Mouse (Mus musculus) C2C12 (cell line): ENCODE results near the gene Mdm1. TPM values are rescaled to one million over a fixed set of nuclear protein-coding genes. Genes with fewer than 3 reads are reported as not detected.

ENCODE experiments used
- H3K27me3 ChIP-seq: one replicate; pipeline ENCODE4 v1.6.1; 2011; ENCODE audit not compliant: control insufficient read depth, insufficient read depth, insufficient read length
- H3K36me3 ChIP-seq: one replicate; pipeline ENCODE4 v1.6.1; 2011; ENCODE audit not compliant: control insufficient read depth, insufficient read depth
- H3K4me3 ChIP-seq: one replicate; pipeline ENCODE4 v1.5.1; 2011; ENCODE audit warnings: mild to moderate bottlenecking, control low read depth; ENCODE audit not compliant: poor library complexity, insufficient read depth, severe bottlenecking
- H3K79me2 ChIP-seq: one replicate; pipeline ENCODE4 v1.6.1; 2011; ENCODE audit not compliant: control insufficient read depth, insufficient read depth
- H3K79me3 ChIP-seq: one replicate; pipeline ENCODE4 v1.6.1; 2011; ENCODE audit warnings: low read depth, control low read depth
- H3ac ChIP-seq: one replicate; pipeline ENCODE3; 2011; ENCODE audit warnings: low read depth; ENCODE audit not compliant: control insufficient read depth, insufficient read length
- CEBPB ChIP-seq: IDR thresholded peaks from one replicate; pipeline ENCODE4 v1.6.1; 2011; ENCODE audit warnings: low read depth, mild to moderate bottlenecking, control low read depth, moderate library complexity
- CTCF ChIP-seq: IDR thresholded peaks from one replicate; pipeline ENCODE4 v1.5.1; 2011; ENCODE audit not compliant: control insufficient read depth, insufficient read depth, insufficient read length
- FOSL1 ChIP-seq: IDR thresholded peaks from one replicate; pipeline ENCODE4 v1.8.0; 2011; ENCODE audit warnings: mild to moderate bottlenecking, low read length; ENCODE audit not compliant: poor library complexity, insufficient read depth, severe bottlenecking
- MAX ChIP-seq: IDR thresholded peaks from one replicate; pipeline ENCODE4 v1.6.1; 2011; ENCODE audit warnings: mild to moderate bottlenecking, control low read depth
- MYOD1 ChIP-seq: IDR thresholded peaks from one replicate; pipeline ENCODE4 v1.6.1; 2011; ENCODE audit warnings: low read depth; ENCODE audit not compliant: control insufficient read depth, insufficient read length
- MYOG ChIP-seq: IDR thresholded peaks from one replicate; pipeline ENCODE4 v1.6.1; 2011; ENCODE audit not compliant: control insufficient read depth, insufficient read length; ENCODE audit errors: extremely low read depth
- USF1 ChIP-seq: IDR thresholded peaks from one replicate; pipeline ENCODE4 v1.6.1; 2011; ENCODE audit warnings: low read depth, mild to moderate bottlenecking, control low read depth, moderate library complexity
- polyA plus RNA-seq: library from polyadenylated mRNA; unstranded; fragments of >200 nt; fragmentation: generic; extraction: Trizol; gene quantifications from one replicate; pipeline ENCODE4 v1.2.1, GENCODE M21; 2012; ENCODE audit warnings: missing spikeins

The Mdm1 gene
- polyA plus RNA-seq, 1 experiment: 7.2 TPM

DNA sequence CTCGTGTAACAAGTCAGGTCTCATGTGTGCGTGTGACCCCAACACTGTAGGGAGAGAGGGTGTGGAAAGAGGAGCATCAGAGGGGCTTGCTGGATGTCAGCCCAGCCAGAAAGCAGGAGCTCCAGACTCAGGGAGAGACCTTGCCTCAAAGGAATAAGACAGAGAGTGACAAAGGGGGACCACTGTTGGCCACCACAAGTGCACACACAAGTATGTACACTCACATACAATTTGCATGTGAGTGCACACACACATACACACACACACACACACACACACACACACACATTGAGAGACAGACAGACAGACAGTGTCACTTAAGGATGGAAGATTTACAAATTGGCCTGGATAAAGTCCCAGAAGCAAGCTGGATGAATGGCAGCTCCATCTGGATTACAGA is 25.2 kb upstream of the Mdm1 start:
- TF ChIP-seq MYOG: no peak
- TF ChIP-seq MYOD1: no peak
- TF ChIP-seq CEBPB: no peak
- no peaks in the 10 kb centered on the region for H3K36me3 ChIP-seq
- no peak overlapping the region for H3K4me3 ChIP-seq
- no peaks in the 10 kb centered on the region for H3K79me2 ChIP-seq
- no peak overlapping the region for H3ac ChIP-seq
- H3K79me3 ChIP-seq: no peaks in the 10 kb centered on the region
- no peaks in the 10 kb centered on the region for H3K27me3 ChIP-seq

DNA sequence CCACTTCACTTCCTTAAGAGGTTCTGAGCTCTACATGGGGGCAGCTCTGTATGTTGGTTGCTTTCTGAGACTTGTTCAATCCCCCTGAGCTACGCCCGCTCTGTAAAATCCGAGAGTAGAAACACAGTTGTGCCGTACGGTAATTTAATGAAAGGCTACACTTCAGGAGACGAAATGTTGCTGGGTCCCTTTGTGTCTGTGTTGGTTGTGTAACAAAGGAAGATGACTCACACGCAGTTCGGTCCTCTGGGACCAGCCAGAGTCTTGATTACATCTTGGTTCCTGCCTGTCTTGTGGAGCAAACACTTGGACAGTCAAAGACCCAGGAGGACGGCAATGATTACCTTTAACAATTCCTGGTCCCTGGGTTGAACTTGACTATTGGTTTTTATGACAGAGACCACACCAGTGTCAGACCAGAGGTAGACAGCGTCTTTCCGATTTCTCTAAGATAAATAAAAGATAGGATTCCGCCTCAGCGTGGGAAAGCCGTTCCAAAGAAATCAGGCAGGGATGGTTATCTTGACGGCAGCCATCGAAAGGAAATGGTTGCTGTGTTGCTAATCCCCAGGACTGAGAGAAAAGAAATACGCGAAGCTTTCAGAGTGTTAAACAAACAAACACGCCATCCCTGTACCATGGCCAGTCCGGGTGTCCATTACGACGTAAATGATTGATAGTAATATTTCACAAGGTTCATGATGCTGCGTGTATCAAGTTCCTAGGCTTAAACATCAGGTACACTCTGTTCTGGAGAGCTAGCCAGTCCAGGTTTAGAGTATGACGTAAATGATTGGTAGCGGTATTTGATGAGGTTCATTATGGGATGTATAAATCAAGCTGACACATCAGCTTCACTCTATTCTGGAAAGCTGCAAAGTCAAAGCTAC is 20.3 kb upstream of the Mdm1 start:
- H3K27me3 ChIP-seq: no peaks in the 10 kb centered on the region
- no peak for TF ChIP-seq MYOG
- TF ChIP-seq CEBPB: peak; percentile 95
- no peaks in the 10 kb centered on the region for H3K36me3 ChIP-seq
- no peaks in the 10 kb centered on the region for H3K79me2 ChIP-seq
- H3K79me3 ChIP-seq: no peaks in the 10 kb centered on the region
- H3K4me3 ChIP-seq: no peak overlapping the region
- peak overlapping the region; percentile 64 for H3ac ChIP-seq

DNA sequence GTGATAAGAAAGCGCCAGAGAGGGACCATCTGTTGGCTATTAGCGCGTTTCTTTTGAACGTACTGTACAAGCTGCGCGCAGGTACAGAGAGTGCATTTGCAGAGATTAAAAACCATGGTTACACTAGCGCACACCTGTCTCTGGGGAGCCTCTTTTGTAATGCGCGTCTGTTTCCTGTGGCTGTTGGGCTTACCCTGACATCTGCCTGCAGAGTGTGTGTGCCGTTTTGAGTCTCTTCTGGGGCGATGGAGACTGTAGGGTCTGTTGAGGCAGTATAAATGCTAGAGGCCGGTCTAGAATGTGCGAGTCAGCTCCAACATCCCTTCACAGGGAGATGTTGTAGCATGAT is 19.7 kb upstream of the Mdm1 start:
- H3K79me3 ChIP-seq: no peaks in the 10 kb centered on the region
- H3K27me3 ChIP-seq: no peaks in the 10 kb centered on the region
- TF ChIP-seq MYOG (no peak), USF1 (no peak), CEBPB (no peak), CTCF (no peak), FOSL1 (no peak), MAX (no peak), MYOD1 (no peak)
- no peak overlapping the region for H3ac ChIP-seq
- no peaks in the 10 kb centered on the region for H3K79me2 ChIP-seq
- H3K4me3 ChIP-seq: no peak overlapping the region
- no peaks in the 10 kb centered on the region for H3K36me3 ChIP-seq

DNA sequence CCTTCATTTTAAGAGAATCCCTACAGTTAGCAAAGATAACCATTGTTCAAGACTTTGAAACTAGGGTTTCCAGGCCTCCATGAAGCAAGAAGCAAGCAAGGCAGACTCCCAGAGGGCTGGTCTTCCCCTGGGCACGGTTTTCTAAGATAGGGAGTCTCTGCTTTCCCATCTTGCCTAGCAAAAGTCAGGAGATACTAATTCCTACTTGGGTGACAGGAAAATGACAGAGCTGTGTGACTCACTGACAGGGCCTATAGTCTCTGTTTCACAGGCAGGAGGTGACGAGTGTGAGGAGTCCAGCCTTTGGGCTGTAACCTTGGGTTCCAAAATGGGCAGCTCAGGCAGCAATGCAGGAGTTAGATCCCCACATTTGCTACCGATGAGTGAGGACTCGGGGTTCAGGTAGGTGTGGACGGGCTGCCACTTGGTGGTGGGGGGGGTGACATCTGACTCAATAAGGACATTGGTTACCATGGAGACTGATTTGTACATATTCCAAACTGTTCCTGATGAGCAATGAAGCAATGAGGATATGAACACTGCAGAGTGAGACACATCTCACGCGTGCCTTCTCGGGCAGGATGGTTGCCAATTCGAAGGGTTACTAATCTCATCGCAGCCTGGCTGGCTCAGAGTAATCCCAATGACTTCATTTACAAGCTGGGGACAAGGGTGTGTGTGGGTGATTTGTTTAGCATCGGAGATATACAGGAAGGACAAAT is 19.0 kb upstream of the Mdm1 start:
- H3ac ChIP-seq: no peak overlapping the region
- TF ChIP-seq CEBPB (no peak), MYOG (no peak), FOSL1 (no peak), USF1 (no peak), MYOD1 (no peak), CTCF (no peak), MAX (no peak)
- no peaks in the 10 kb centered on the region for H3K27me3 ChIP-seq
- no peak overlapping the region for H3K4me3 ChIP-seq
- no peaks in the 10 kb centered on the region for H3K79me3 ChIP-seq
- no peaks in the 10 kb centered on the region for H3K79me2 ChIP-seq
- no peaks in the 10 kb centered on the region for H3K36me3 ChIP-seq

DNA sequence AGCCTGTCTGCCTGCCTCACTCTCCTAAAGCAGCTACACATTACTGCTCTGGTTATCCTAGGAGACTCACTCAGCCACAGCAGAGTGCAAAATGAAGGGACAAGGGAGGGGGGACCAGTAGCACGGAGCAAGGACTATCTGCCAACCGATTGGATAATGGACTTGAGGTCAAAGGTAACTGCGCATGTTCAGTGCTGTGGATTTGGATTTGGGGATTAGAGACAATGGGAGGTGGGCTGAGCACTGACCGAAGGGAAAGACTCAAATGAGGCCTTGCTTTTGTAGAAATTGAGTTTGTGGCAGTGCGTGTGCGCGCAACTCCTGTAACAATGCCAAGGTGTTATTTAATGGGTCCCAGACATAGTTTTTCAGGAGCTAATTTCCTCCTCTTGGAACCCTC is 16.4 kb upstream of the Mdm1 start:
- Histone ChIP-seq H3K4me3 (no peak overlapping the region), H3ac (no peak overlapping the region), H3K79me3 (no peaks in the 10 kb centered on the region), H3K79me2 (no peaks in the 10 kb centered on the region), H3K27me3 (no peaks in the 10 kb centered on the region), H3K36me3 (no peaks in the 10 kb centered on the region)
- TF ChIP-seq USF1 (no peak), MAX (no peak), CTCF (no peak), CEBPB (no peak), FOSL1 (no peak), MYOD1 (no peak), MYOG (no peak)

DNA sequence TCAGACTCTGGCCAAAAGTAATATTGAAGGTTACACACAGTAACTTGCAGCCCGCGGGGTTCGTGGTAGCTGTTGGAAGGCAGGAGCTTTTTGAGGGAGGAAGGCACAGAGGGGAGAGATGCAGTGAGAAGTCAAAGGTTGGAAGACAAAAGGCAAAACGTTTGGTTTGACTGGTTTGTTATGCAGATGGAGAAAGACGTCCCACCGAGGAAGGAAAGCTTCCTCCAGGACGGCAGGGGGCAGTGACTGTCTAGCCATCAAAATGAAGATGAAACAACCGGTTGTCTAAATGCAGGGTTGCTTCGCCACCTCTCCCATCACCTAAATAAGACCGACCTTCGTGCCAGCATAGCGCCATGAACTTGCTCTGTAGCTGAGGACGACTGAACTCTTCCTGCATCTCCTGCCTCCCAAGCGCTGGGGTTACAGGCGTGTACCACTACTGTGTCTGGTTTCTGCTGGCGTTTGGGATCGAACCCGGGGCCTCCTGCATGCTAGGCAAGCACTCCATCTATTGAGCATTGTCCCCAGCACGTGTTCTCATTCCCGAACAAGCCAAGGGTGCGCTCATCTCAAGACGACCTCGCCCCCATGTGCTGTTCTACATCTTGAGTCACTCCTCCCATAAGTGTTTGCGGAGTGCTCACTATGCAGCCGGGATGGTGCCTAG is 15.7 kb upstream of the Mdm1 start:
- H3K4me3 ChIP-seq: no peak overlapping the region
- no peak overlapping the region for H3ac ChIP-seq
- no peaks in the 10 kb centered on the region for H3K27me3 ChIP-seq
- TF ChIP-seq FOSL1 (no peak), USF1 (no peak), CEBPB (no peak), MYOD1 (no peak), MAX (no peak), CTCF (no peak), MYOG (no peak)
- no peaks in the 10 kb centered on the region for H3K36me3 ChIP-seq
- H3K79me2 ChIP-seq: no peaks in the 10 kb centered on the region
- H3K79me3 ChIP-seq: no peaks in the 10 kb centered on the region
